ENCODE assay signal across 8 mouse cellular contexts in the genomic region with DNA sequence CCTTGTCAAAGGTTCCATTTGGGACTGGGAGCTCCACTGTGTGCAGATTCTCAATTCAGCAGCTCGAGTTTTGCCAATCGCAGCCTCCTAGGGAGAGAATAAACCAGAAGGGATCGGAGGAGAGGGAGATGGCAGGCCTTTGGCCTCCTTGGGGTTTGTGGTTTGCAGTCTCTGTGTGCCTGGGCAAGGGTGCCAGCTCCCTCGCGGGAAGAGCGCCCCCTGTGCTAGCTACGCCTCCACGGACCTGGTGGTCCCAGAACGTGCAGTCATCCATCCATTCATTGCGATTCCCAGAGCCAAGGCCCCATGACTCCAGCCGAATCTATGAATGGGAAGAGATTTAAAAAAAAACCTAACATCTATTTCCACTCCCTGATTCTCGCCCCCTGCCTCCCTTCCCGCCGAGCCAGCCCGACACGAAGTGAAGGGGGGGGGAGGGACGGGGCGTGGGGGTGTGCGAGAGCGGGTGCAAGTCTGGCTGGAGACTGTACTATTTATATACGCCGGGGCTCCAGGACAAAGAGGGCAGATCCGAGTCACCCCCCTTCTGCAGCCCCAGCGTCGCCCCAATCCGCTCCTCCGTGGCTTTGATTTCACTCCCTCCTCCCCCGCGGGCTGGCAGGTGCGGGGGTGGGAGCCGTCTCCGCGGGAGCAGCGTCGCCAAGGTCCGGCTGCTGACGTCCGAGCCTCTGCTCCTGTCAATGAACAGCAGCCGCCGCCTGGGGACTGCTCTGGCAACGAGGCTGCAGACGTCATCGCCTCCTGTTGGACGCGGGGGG. TPM values are rescaled to one million over a fixed set of nuclear protein-coding genes. Genes with fewer than 3 reads are reported as not detected.
A peak's percentile ranks its signal among the peaks of the same experiment; 100 is the strongest.
DNase-seq lines count a peak whose midpoint lies in the region; ATAC-seq and TF ChIP-seq lines count a peak whose summit lies in the region.

No protein-coding gene starts in this region.

- H3K27me3 ChIP-seq in forebrain, embryonic 13.5 days = peaks cover 33% of the 10 kb centered on the region
- peaks cover 29% of the 10 kb centered on the region for H3K27me3 ChIP-seq in heart, embryonic 16.5 days (ENCODE audit: control insufficient read depth, insufficient read depth, low read length)
- peaks cover 72% of the 10 kb centered on the region for H3K27me3 ChIP-seq in liver, embryonic 15.5 days

- TF ChIP-seq POLR2A in olfactory bulb, adult 2 months (IDR thresholded peaks at IDR 0.05; ENCODE audit: insufficient read depth, low read depth, low read length) = no peak; the same call in 1 of the 2 replicates

- peak; percentile 90 for ATAC-seq in forebrain, embryonic 13.5 days
- ATAC-seq in heart, embryonic 16.5 days (replicated peaks; ENCODE audit: extremely low read depth, insufficient read depth, low FRiP score) = peak; percentile 87
- no peak for ATAC-seq in liver, embryonic 15.5 days (ENCODE audit: insufficient read depth)

- peak overlapping the region; percentile 51 for H3K4me3 ChIP-seq in brown adipose tissue, adult 24 weeks (ENCODE audit: insufficient read depth, low read depth, low read length)
- H3K4me3 ChIP-seq in forebrain, embryonic 13.5 days = peak overlapping the region; percentile 55
- peak overlapping the region; percentile 60 for H3K4me3 ChIP-seq in heart, embryonic 16.5 days (ENCODE audit: low read length)
- H3K4me3 ChIP-seq in liver, embryonic 15.5 days (replicated peaks) = peak overlapping the region; percentile 31
- peak overlapping the region; percentile 58 for H3K4me3 ChIP-seq in olfactory bulb, adult 2 months (ENCODE audit: insufficient read depth, low read depth, low read length)

- H3K27ac ChIP-seq in brown adipose tissue, adult 24 weeks (replicated peaks; ENCODE audit: low read depth, low read length) = no peak overlapping the region
- H3K27ac ChIP-seq in forebrain, embryonic 13.5 days = 0 out of 2 replicates have a peak overlapping the region, but pooled peaks have one; percentile 10
- H3K27ac ChIP-seq in heart, embryonic 16.5 days (ENCODE audit: low read length) = no peak overlapping the region
- no peak overlapping the region for H3K27ac ChIP-seq in liver, embryonic 15.5 days (replicated peaks)
- H3K27ac ChIP-seq in olfactory bulb, adult 2 months (ENCODE audit: insufficient read depth, low read depth, low read length) = peak overlapping the region; percentile 78

- TF ChIP-seq CTCF in olfactory bulb, adult 2 months (IDR thresholded peaks at IDR 0.05; ENCODE audit: insufficient read depth, low read depth, low read length) = peak; percentile 35; the same call in 1 of the 2 replicates

- no peaks in the 10 kb centered on the region for H3K9me3 ChIP-seq in forebrain, embryonic 13.5 days (replicated peaks)
- H3K9me3 ChIP-seq in heart, embryonic 16.5 days (replicated peaks; ENCODE audit: control insufficient read depth, low read length) = no peaks in the 10 kb centered on the region
- H3K9me3 ChIP-seq in liver, embryonic 15.5 days (replicated peaks) = no peaks in the 10 kb centered on the region

- H3K36me3 ChIP-seq in forebrain, embryonic 13.5 days (ENCODE audit: poor library complexity, severe bottlenecking) = no peaks in the 10 kb centered on the region
- no peaks in the 10 kb centered on the region for H3K36me3 ChIP-seq in heart, embryonic 16.5 days (ENCODE audit: control insufficient read depth, insufficient read depth)
- no peaks in the 10 kb centered on the region for H3K36me3 ChIP-seq in liver, embryonic 15.5 days (replicated peaks)

- peak; percentile 26 for DNase-seq in CD4-positive helper T cell, adult 2 months (ENCODE audit: low read depth, low spot score)
- peak; percentile 81 to 87 for DNase-seq in kidney, postnatal 36 days
- peak; percentile 37 for DNase-seq in urinary bladder, postnatal 10 days (ENCODE audit: low spot score)

- H3K4me1 ChIP-seq in brown adipose tissue, adult 24 weeks (ENCODE audit: control insufficient read depth, insufficient read depth, insufficient read length, low read length) = peaks cover 2% of the 10 kb centered on the region; the same call in 1 of the 2 replicates
- peaks cover 25% of the 10 kb centered on the region for H3K4me1 ChIP-seq in forebrain, embryonic 13.5 days
- peaks cover 8% of the 10 kb centered on the region for H3K4me1 ChIP-seq in heart, embryonic 16.5 days (ENCODE audit: control insufficient read depth, insufficient read depth, low read length)
- no peaks in the 10 kb centered on the region for H3K4me1 ChIP-seq in liver, embryonic 15.5 days (replicated peaks)
- H3K4me1 ChIP-seq in olfactory bulb, adult 2 months (ENCODE audit: control insufficient read depth, insufficient read depth, low read length) = peaks cover 28% of the 10 kb centered on the region

- WGBS in forebrain, embryonic 13.5 days = 1% methylated on average over 28 of the region's 45 CpGs
- WGBS in heart, embryonic 16.5 days = under 1% methylated on average over 45 of the region's 45 CpGs
- 2% methylated on average over 37 of the region's 45 CpGs for WGBS in liver, embryonic 15.5 days (ENCODE audit: insufficient replicate concordance)
- WGBS in olfactory bulb, adult 2 months = under 1% methylated on average over 45 of the region's 45 CpGs

- H3K4me2 ChIP-seq in forebrain, embryonic 13.5 days = peak overlapping the region; percentile 94
- H3K4me2 ChIP-seq in heart, embryonic 16.5 days (ENCODE audit: low read depth, low read length) = peak overlapping the region; percentile 78
- H3K4me2 ChIP-seq in liver, embryonic 15.5 days = peak overlapping the region; percentile 49

- peak overlapping the region; percentile 78 for H3K9ac ChIP-seq in forebrain, embryonic 13.5 days
- H3K9ac ChIP-seq in heart, embryonic 16.5 days (ENCODE audit: low read length) = peak overlapping the region; percentile 67
- no peak overlapping the region for H3K9ac ChIP-seq in liver, embryonic 15.5 days

RNA-seq across cellular contexts. Expression of a gene that starts 0.6 kb away (rescaled TPM):
- 0.99 and 1.1 TPM in 2 replicates for polyA plus RNA-seq in brown adipose tissue, adult 24 weeks (2012; ENCODE audit: insufficient read depth, insufficient read length, missing spikeins)
- 13.1 and 13.4 TPM in 2 replicates for polyA plus RNA-seq in forebrain, embryonic 13.5 days (2015; fragmentation: Nextera tagmentation; extraction: Ambion mirVana)
- polyA plus RNA-seq in heart, embryonic 16.5 days (2015; fragmentation: Nextera tagmentation; extraction: Ambion mirVana) = 1.1 and 1.9 TPM in 2 replicates
- 0.53 and 0.67 TPM in 2 replicates for polyA plus RNA-seq in liver, embryonic 15.5 days (2015; fragmentation: Nextera tagmentation; extraction: Ambion mirVana)
- not detected in 2 replicates for polyA plus RNA-seq in olfactory bulb, adult 2 months (2012; ENCODE audit: insufficient read depth, insufficient read length, low replicate concordance, missing spikeins)

RNA-seq across cellular contexts. Expression of a gene that starts 42.2 kb away (rescaled TPM):
- polyA plus RNA-seq in brown adipose tissue, adult 24 weeks (2012; ENCODE audit: insufficient read depth, insufficient read length, missing spikeins) = not detected in 2 replicates
- polyA plus RNA-seq in forebrain, embryonic 13.5 days (2015; fragmentation: Nextera tagmentation; extraction: Ambion mirVana) = not detected in 2 replicates
- not detected in 2 replicates for polyA plus RNA-seq in heart, embryonic 16.5 days (2015; fragmentation: Nextera tagmentation; extraction: Ambion mirVana)
- polyA plus RNA-seq in liver, embryonic 15.5 days (2015; fragmentation: Nextera tagmentation; extraction: Ambion mirVana) = not detected in 2 replicates
- polyA plus RNA-seq in olfactory bulb, adult 2 months (2012; ENCODE audit: insufficient read depth, insufficient read length, low replicate concordance, missing spikeins) = not detected in 2 replicates

Comparison
In these comparisons a context has a peak if more than half of its experiments do, and no peak if none do; other contexts are left out.
1. DNase-seq: peak in every context shown above with its lines; median percentile 84 in kidney, postnatal 36 days; 37 in urinary bladder, postnatal 10 days; 26 in CD4-positive helper T cell, adult 2 months.
2. H3K27ac ChIP-seq: peak in forebrain, embryonic 13.5 days (single experiment) and olfactory bulb, adult 2 months (single experiment); none in brown adipose tissue, adult 24 weeks (single experiment), heart, embryonic 16.5 days (single experiment) and liver, embryonic 15.5 days (single experiment).
3. Peak in every context shown above with its lines, with median percentiles within 50 percentile points of each other: H3K4me3 ChIP-seq and H3K4me2 ChIP-seq.